Mouse (Mus musculus): ENCODE measurements around the gene Pitpnc1. TPM values are rescaled to one million over a fixed set of nuclear protein-coding genes. Genes with fewer than 3 reads are reported as not detected.

Gene Pitpnc1
- polyA plus RNA-seq, 1 experiment = 2.4 TPM

- DNase-seq (ENCODE audit: low read depth, low spot score) = no peak
- WGBS = 79% methylated on average over 12 of the region's 12 CpGs
Measured at GRCm38 (mm10) chr11:107222531-107223168, 247.8 kb downstream of the Pitpnc1 start.

GRCm38 (mm10) chr11:107215111-107215510 lies 255.4 kb downstream of the Pitpnc1 start:
- 83% methylated on average over 9 of the region's 9 CpGs for WGBS
- no peak for DNase-seq (ENCODE audit: low read depth, low spot score)

- 71% methylated on average over 5 of the region's 5 CpGs for WGBS
- no peak for DNase-seq (ENCODE audit: low read depth, low spot score)
Measured at GRCm38 (mm10) chr11:107213745-107214144, 256.8 kb downstream of the Pitpnc1 start.

- 88% methylated on average over 13 of the region's 13 CpGs for WGBS
- no peak for DNase-seq (ENCODE audit: low read depth, low spot score)
Measured at GRCm38 (mm10) chr11:107209818-107210217, 260.7 kb downstream of the Pitpnc1 start.

DNA sequence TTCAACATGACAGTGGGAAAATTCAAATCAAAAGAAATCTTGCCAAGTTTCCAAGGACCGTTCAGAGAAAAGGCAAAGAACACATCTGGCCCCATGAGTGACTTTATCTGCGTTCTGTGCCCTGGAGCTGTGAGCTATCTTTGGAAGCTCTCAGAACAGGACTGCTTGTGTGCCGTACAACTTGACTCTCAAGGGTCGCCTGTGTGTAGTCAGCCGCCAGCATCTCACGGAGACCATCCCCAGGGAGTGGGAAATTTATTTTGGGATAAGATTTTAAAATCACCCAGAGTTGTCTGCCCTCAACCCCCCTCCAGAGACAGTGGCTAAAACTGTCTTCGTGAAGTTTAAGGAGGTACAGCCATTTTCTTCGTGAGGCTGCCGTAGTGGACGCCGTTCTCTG lies 268.7 kb downstream of the Pitpnc1 start:
- 85% methylated on average over 11 of the region's 11 CpGs for WGBS

DNA sequence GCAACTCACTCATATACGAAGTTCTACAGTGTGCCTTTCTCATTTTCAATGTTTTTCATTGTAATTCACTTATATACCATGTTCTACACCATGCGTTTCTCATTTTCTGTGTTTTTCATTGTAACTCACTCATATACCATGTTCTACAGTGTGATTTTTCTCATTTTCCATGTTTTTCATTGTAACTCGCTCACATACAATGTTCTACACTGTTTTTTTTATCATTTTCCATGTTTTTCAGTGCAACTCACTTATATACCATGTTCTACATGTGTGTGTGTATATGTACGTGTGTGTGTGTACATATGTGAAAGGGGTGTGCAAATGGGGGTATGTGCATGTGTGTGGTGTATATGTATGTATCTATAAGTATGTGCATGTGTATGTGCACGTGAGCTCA lies 271.2 kb downstream of the Pitpnc1 start:
- no peak for DNase-seq (ENCODE audit: low read depth, low spot score)
- 78% methylated on average over 5 of the region's 5 CpGs for WGBS

More for the DNA sequence above, 268.7 kb downstream of the Pitpnc1 start:
- no peak for DNase-seq (ENCODE audit: low read depth, low spot score)

DNA sequence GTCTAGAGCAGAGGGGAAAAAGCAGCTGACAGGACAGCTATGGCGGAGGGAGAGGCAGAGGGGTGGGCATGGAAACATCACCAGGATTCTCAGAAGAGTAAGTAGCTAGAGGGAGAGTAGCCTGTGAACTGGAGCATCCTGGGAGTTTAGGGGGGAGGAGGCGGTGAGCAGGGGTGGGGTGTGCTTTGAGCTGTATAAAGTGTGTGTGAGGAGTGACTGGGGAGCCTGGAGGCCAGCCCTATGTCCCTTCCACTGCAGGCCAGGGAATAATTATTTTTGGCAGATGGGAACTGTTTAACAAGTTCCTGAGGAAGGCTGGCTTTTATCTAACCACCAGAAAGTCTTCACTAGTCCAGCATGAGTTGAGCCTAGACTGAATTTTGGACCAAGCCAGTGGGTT lies 275.2 kb downstream of the Pitpnc1 start:
- DNase-seq (ENCODE audit: low read depth, low spot score) = no peak
- 53% methylated on average over 2 of the region's 2 CpGs for WGBS

DNA sequence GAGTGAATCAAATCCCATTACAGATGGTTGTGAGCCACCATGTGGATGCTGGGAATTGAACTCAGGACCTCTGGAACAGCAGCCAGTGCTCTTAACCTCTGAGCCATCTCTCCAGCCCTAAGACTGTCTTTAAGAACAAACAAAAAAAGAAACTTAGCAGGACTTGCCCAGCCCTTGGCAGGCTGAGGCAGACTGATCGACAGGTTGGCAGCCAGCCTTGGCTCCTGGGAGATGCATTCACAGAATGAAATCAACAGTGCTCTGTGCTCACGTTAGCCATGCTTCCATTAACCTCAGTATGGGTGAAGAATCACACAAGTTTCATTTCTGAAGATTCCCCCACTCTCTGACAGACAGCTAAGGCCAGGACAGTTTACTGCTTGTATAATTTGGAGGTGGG lies 280.1 kb downstream of the Pitpnc1 start:
- DNase-seq (ENCODE audit: low read depth, low spot score) = no peak
- WGBS = 39% methylated on average over 2 of the region's 2 CpGs

DNA sequence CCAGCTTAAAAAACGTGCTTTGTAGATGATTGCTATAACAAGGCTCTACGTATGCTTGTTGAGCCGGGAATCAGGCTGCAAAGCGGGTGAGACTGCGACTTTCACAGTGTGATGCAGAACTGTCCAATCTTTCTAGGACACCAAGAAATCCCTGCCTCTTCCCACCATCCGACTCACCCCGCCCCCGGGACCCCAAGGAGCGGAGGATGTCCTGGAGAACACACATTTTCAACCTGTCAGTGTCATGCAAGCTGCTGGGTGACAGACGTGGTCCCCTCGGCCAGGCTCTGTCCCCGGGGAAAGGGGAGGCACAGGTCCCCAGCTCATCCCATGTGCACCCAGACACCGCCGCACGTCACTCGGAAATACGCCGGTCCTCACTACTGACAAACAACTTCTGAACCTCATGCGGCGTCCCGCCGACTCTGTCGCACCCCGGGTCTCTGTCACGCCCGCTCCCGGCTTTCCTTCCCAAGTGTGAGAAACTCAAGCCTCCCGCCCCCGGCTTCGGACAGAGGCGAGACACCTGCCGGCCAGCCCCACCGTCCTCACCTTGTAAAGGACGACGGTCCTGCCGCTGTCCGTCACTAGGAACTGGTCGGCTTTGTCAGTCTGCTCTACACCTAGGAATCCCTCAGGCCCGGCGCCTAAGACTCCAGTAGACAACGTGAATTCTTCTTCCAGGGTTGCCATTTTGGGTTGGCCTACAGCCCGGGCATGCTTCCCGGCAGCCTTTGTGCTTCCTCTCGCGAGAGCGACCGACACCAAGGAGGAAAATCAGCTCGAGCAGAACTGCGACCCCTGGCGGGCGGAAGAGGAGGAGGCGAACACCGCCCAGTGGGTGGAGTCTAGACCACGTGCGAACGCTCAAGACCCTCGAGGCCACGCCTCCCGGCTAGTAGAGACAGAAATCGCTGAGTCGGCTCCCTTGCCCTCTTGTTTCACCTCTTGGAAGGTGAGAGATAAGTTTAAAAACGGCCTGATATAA lies 281.6 kb downstream of the Pitpnc1 start, which contains the start of gene Nol11:
Gene Nol11, minus strand, starts transcription at position 817 of the 988 bp plus-strand sequence.
- DNase-seq (ENCODE audit: low read depth, low spot score) = peak; percentile 98
- WGBS = under 1% methylated on average over 62 of the region's 62 CpGs

- whole genome bisulfite sequencing = 82% methylated on average over 8 of the region's 8 CpGs
- DNase-seq (ENCODE audit: low read depth, low spot score) = no peak
Measured at GRCm38 (mm10) chr11:107183777-107184176, 286.7 kb downstream of the Pitpnc1 start.

- no peak for DNase-seq (ENCODE audit: low read depth, low spot score)
- 69% methylated on average over 4 of the region's 4 CpGs for WGBS
Measured at GRCm38 (mm10) chr11:107161215-107161614, 309.3 kb downstream of the Pitpnc1 start.

- DNase-seq (ENCODE audit: low read depth, low spot score) = no peak
- WGBS = 70% methylated on average over 1 of the region's 1 CpGs
Measured at GRCm38 (mm10) chr11:107159034-107159433, 311.5 kb downstream of the Pitpnc1 start.

Other genes with a start within 250 kb of the Pitpnc1 start
- gene Psmd12, start 8.8 kb upstream of the Pitpnc1 start, polyA plus RNA-seq (2012; rRNA removed) = 13.0 and 13.8 TPM in 2 replicates
- gene Helz, start 77.2 kb upstream of the Pitpnc1 start, polyA plus RNA-seq (2012; rRNA removed) = 13.6 and 15.3 TPM in 2 replicates
- gene Cacng1, start 245.8 kb upstream of the Pitpnc1 start, polyA plus RNA-seq (2012; rRNA removed) = 0.11 and 0.35 TPM in 2 replicates

Data from large intestine, adult 2 months (tissue).